Mouse (Mus musculus) midbrain, embryonic 14.5 days (tissue): Measurements from ENCODE around the gene Chchd2. TPM values are rescaled to one million over a fixed set of nuclear protein-coding genes. Genes with fewer than 3 reads are reported as not detected.
A peak's percentile ranks its signal among the peaks of the same experiment; 100 is the strongest.

Source experiments
- ATAC-seq: fragments of 200-750 bp; cut with Nextera tagmentation; 2 replicates; pipeline ENCODE4 v1.8.0; 2017; ENCODE audit warnings: moderate number of reproducible peaks, moderate library complexity; ENCODE audit not compliant: low FRiP score, low TSS enrichment
- DNase-seq: peaks from one replicate; pipeline ENCODE4 v3.0.0-alpha.2; 2015
- H3K27ac ChIP-seq: fragments of 300-500 bp; sonication (generic); replicated peaks from 2 replicates; pipeline ENCODE4 v1.5.1; 2014; ENCODE audit warnings: mild to moderate bottlenecking, low read depth, low read length, moderate library complexity
- H3K27me3 ChIP-seq: fragments of 300-500 bp; sonication (generic); 2 replicates; pipeline ENCODE4 v1.6.1; 2014; ENCODE audit warnings: low read length, control low read depth, mixed read lengths; ENCODE audit not compliant: control insufficient read depth, insufficient read depth
- H3K36me3 ChIP-seq: fragments of 300-500 bp; sonication (generic); 2 replicates; pipeline ENCODE4 v1.6.1; 2014; ENCODE audit warnings: low read length, control low read depth; ENCODE audit not compliant: control insufficient read depth, insufficient read depth
- H3K4me1 ChIP-seq: fragments of 300-500 bp; sonication (generic); 2 replicates; pipeline ENCODE4 v1.6.1; 2014; ENCODE audit warnings: mild to moderate bottlenecking, antibody characterized with exemption, low read length, control low read depth; ENCODE audit not compliant: control insufficient read depth, insufficient read depth
- H3K4me2 ChIP-seq: fragments of 300-500 bp; sonication (generic); 2 replicates; pipeline ENCODE4 v1.6.1; 2014; ENCODE audit warnings: mild to moderate bottlenecking, low read length, moderate library complexity
- H3K4me3 ChIP-seq: fragments of 300-500 bp; sonication (generic); replicated peaks from 2 replicates; pipeline ENCODE4 v1.5.1; 2014; ENCODE audit warnings: low read depth, low read length
- H3K9ac ChIP-seq: fragments of 300-500 bp; sonication (generic); replicated peaks from 2 replicates; pipeline ENCODE4 v1.6.1; 2014; ENCODE audit warnings: mild to moderate bottlenecking, low read length, moderate library complexity
- H3K9me3 ChIP-seq: fragments of 300-500 bp; sonication (generic); 2 replicates; pipeline ENCODE4 v1.6.1; 2016; ENCODE audit warnings: low read length, control low read depth, mixed read lengths; ENCODE audit not compliant: control insufficient read depth
- WGBS: fragments of 180-500 bp; shearing (Covaris S2); extraction: QIAGEN DNeasy Blood & Tissue Kit; methylation state at CpG from one replicate; pipeline ENCODE4 v1.1.7; 2014; 5-methylcytosine and 5-hydroxymethylcytosine counted together
- polyA plus RNA-seq: library from polyadenylated mRNA; unstranded; fragments of >200 nt; fragmentation: Nextera tagmentation; extraction: Ambion mirVana; gene quantifications from 2 replicates; pipeline ENCODE4 v1.2.1, GENCODE M21; 2014

Chchd2 gene
- 748 and 816 TPM in 2 replicates for polyA plus RNA-seq

DNA sequence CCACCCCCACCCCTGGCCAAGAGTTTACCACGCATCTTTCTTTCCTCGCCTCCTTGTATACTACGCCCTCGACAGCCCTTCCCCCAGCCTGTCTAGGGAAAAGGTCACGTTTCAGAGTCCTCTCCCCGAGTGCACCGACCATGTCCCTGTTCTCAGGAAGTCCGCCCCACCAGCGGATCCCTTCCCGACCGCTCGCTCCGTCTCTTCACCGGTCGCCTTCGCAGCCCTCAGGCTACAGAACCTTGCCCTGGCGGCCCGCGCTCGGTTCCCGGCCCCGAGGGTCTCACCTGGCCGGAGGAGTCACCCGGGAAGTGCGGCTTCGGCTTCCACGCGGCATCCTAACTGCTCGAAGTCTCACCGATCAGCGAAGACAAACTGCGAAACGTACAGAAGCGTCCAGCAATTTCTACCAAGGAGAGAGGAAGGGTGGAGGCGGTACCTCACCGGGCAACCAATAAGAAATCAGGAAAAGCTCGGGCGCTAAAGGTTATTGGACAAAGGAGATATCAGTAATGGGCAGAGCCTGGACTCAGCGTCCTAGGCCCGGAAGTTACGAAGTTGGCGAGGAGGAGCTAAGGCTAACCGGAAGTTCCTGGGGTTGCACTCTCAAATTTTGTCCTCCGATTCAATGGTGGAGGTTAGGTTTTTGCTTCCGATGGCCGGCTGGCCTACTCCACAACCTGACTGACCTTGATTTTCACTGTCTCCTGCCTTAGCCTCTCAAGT, at the start of gene Chchd2:
Gene Chchd2, minus strand, starts transcription at position 560 of the 726 bp plus-strand sequence.
- H3K36me3 ChIP-seq: peaks cover 18% of the 10 kb centered on the region
- peak within 1 kb of the TSS; percentile 94 for H3K4me2 ChIP-seq
- DNase-seq (peak; percentile 98), ATAC-seq (peak; percentile 99)
- under 1% methylated on average over 46 of the region's 46 CpGs for WGBS
- H3K9me3 ChIP-seq: no peaks in the 10 kb centered on the region
- H3K9ac ChIP-seq: peak within 1 kb of the TSS; percentile 77
- peaks cover 12% of the 10 kb centered on the region; the same call in 1 of the 2 replicates for H3K4me1 ChIP-seq
- peak within 1 kb of the TSS; percentile 92 for H3K27ac ChIP-seq
- H3K27me3 ChIP-seq: no peaks in the 10 kb centered on the region
- H3K4me3 ChIP-seq: peak within 1 kb of the TSS; percentile 73

DNA sequence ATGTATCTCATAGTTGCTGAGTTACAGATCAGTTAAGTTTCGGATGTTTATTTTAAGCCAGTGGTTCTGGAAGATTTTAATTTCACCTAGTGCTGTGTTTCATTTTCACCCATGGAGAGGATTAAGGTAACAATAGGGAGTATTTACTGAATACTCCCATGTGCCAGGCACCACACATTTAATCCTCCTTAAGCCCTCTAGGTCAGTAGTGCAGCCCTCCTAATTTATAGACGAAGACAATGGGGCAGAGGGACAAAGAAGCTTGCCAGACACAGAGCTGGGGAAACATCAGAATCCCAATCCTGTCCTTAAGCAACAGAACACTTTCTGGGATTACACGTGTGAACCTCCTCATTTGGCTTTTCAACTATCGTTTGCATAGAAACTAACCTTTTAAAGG, 49.7 kb upstream of the Chchd2 start:
- no peak for ATAC-seq
- H3K9me3 ChIP-seq: no peaks in the 10 kb centered on the region
- no peaks in the 10 kb centered on the region for H3K36me3 ChIP-seq
- H3K4me1 ChIP-seq: no peaks in the 10 kb centered on the region
- no peak overlapping the region for H3K27ac ChIP-seq
- no peak overlapping the region for H3K9ac ChIP-seq
- H3K27me3 ChIP-seq: no peaks in the 10 kb centered on the region
- WGBS: 12% methylated on average over 4 of the region's 4 CpGs
- no peak for DNase-seq
- no peak overlapping the region for H3K4me2 ChIP-seq
- no peak overlapping the region for H3K4me3 ChIP-seq

DNA sequence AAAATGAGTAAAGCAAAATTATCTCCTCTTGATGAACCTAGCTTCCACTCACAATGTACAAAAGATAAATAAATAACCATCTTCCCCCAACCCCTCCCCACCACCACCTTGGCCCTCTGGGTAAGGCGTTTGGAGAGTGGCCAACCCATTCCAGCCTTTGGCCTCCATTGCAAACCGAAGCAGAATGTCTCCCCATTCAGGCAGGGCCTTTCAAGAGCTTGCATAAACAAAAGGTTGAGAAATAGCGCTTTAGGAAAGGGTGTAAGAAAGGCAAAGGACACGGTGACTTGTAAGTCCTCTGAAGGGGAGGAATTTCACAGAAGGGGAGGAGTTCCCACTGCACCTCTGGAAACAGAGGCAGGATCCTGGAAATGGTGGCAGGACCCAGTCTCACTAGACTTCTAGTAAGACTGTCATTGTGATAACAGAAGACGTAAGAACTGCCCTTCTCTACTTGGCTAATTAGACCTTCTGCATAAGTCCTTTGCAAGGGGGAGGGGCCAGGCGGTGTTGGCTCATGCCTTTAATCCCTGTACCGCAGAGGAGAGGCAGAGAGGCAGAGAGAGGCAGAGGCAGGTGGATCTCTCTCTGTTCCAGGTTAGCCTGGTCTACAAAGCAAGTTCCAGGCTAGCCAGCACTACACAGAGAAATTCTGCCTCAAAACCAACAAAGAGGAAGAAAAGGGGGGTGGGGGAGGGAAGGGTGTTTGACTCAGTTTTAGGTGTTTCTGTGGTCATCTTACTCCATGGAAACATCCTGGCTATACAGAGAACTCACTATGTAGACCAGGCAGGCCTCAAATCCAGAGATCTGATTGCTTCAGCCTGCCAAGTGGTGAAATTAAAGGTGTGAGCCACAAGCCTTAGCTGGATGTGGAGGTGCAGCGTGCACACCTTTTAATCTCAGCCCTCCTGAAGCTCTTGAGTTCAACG, 42.9 kb upstream of the Chchd2 start:
- H3K36me3 ChIP-seq: no peaks in the 10 kb centered on the region
- no peaks in the 10 kb centered on the region for H3K27me3 ChIP-seq
- ATAC-seq (no peak), DNase-seq (no peak)
- H3K9me3 ChIP-seq: no peaks in the 10 kb centered on the region
- H3K4me1 ChIP-seq: no peaks in the 10 kb centered on the region
- no peak overlapping the region for H3K9ac ChIP-seq
- no peak overlapping the region for H3K27ac ChIP-seq
- 49% methylated on average over 9 of the region's 9 CpGs for WGBS
- no peak overlapping the region for H3K4me3 ChIP-seq
- H3K4me2 ChIP-seq: no peak overlapping the region

DNA sequence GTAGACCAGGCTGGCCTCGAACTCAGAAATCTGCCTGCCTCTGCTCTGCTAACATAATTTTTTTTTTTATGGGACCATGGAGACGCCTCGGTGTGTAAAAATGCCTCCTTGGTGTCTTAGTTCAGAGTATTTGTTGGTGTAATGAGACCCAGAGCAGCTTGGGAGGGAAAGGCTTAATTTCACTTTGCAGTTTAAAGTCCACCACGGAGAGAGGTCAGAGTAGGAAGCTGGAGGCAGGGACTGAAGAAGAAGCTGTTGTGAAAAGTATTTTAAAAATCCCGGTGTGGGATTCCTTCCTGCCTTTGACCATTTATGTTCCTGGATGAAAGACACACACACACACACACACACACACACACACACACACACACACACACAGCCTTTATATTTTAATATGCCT, 38.7 kb upstream of the Chchd2 start:
- ATAC-seq (no peak), DNase-seq (no peak)
- H3K9ac ChIP-seq: no peak overlapping the region
- no peaks in the 10 kb centered on the region for H3K36me3 ChIP-seq
- H3K4me3 ChIP-seq: no peak overlapping the region
- H3K9me3 ChIP-seq: no peaks in the 10 kb centered on the region
- H3K4me2 ChIP-seq: no peak overlapping the region
- H3K4me1 ChIP-seq: no peaks in the 10 kb centered on the region
- no peaks in the 10 kb centered on the region for H3K27me3 ChIP-seq
- H3K27ac ChIP-seq: no peak overlapping the region
- 85% methylated on average over 5 of the region's 5 CpGs for WGBS

DNA sequence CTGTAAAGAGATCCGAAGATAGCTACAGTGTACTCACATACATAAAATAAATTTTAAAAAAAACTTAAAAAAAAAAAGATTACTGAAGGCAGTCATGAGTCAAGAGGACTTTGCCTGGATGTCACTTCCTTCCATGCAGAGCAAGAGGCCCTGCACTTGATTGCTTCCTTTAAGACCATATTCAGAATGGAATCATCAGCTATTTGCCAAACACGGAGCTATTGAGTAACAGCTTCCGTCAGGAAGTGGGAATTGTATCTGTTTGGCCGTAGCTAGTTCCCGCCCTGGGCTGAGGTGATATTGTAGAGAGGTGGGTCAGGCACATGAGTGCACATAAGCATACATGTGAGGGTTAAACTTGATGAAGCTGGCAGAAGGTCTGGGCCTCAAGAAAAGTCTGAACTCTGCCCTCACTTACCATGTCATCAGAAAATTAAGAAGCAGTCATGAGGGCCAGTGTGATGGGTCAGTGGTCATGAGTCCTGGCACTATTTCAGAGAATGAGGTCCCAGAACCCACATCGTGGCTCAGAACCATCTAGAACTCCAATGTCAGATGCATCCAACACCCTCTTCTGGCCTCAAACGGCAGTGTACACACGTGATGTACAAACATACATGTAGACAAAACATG, 37.7 kb upstream of the Chchd2 start:
- ATAC-seq (no peak), DNase-seq (no peak)
- H3K9me3 ChIP-seq: no peaks in the 10 kb centered on the region
- H3K4me2 ChIP-seq: no peak overlapping the region
- no peak overlapping the region for H3K9ac ChIP-seq
- no peaks in the 10 kb centered on the region for H3K27me3 ChIP-seq
- 89% methylated on average over 8 of the region's 8 CpGs for WGBS
- H3K4me1 ChIP-seq: no peaks in the 10 kb centered on the region
- no peaks in the 10 kb centered on the region for H3K36me3 ChIP-seq
- no peak overlapping the region for H3K27ac ChIP-seq
- no peak overlapping the region for H3K4me3 ChIP-seq

DNA sequence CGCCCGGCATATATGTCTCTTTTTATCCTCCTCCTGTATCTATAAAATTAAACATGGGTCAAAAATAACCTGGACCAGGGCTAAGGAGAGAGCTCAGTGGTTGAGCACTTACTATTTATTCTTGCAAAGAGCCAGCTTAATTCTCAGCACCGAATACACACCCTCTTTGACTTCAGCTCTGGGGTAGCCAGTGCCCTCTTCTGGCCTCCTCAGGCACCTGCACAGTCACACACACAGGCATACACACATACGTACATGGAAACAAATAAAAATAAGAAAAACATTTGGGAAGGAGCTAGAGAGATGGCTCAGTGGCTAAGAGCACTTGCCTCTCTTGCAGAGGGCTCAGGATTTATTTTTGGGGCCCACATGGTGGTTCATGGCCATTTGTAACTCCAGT, 34.7 kb upstream of the Chchd2 start:
- ATAC-seq (no peak), DNase-seq (no peak)
- Histone ChIP-seq H3K27me3 (no peaks in the 10 kb centered on the region), H3K36me3 (no peaks in the 10 kb centered on the region), H3K9ac (no peak overlapping the region), H3K4me1 (no peaks in the 10 kb centered on the region), H3K9me3 (no peaks in the 10 kb centered on the region), H3K4me3 (no peak overlapping the region), H3K4me2 (no peak overlapping the region), H3K27ac (no peak overlapping the region)
- 94% methylated on average over 4 of the region's 4 CpGs for WGBS

DNA sequence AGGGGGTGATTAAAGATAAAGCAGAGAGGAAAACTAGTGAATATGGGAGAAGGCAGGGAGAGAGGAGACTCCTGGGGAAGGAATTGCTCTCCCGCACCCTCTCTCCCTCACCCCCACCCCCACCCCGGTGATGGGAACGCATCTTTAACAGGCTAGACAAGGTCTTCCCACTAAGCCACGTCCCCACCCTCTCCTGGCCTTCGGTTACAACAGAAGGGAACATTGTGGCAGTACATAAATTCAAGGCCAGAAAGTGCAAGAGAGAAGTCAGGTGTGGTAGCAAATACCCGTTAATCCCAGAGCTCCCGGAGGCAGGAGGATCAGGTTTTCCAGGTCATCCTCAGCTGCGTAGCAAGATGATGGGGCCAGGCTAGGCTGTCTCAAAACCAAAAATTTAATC, 32.0 kb upstream of the Chchd2 start:
- H3K36me3 ChIP-seq: no peaks in the 10 kb centered on the region
- no peaks in the 10 kb centered on the region for H3K9me3 ChIP-seq
- H3K4me3 ChIP-seq: no peak overlapping the region
- ATAC-seq: no peak
- H3K4me2 ChIP-seq: no peak overlapping the region
- no peaks in the 10 kb centered on the region for H3K27me3 ChIP-seq
- H3K9ac ChIP-seq: no peak overlapping the region
- H3K4me1 ChIP-seq: no peaks in the 10 kb centered on the region
- WGBS: 67% methylated on average over 8 of the region's 8 CpGs
- no peak for DNase-seq
- H3K27ac ChIP-seq: no peak overlapping the region

DNA sequence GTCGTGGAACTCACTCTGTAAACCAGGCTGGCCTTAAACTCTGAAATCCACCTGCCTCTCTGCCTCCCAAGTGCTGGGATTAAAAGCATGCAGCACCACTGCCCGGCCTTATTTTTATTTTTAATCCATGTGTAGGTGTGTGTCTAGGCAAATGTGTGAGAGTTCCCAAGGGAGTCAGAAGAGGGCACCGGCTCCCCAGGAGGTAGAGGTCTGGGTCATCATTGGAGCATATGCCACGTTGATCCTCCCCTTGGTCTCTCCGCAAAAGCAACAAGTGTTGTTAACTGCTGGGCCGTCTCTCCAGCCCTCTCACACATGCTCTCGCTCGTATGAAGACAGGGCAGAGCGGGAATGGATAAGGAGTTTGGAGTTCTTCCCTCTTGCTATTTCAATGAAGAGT, 31.5 kb upstream of the Chchd2 start:
- no peak for ATAC-seq
- WGBS: 84% methylated on average over 9 of the region's 9 CpGs
- no peaks in the 10 kb centered on the region for H3K36me3 ChIP-seq
- H3K27me3 ChIP-seq: no peaks in the 10 kb centered on the region
- DNase-seq: no peak
- no peaks in the 10 kb centered on the region for H3K4me1 ChIP-seq
- no peak overlapping the region for H3K4me2 ChIP-seq
- no peak overlapping the region for H3K27ac ChIP-seq
- H3K4me3 ChIP-seq: no peak overlapping the region
- H3K9me3 ChIP-seq: no peaks in the 10 kb centered on the region
- no peak overlapping the region for H3K9ac ChIP-seq
